Mouse (Mus musculus): Measurements from ENCODE around the gene Sh3d21.
A peak's percentile ranks its signal among the peaks of the same experiment; 100 is the strongest.

Sh3d21 gene

DNA sequence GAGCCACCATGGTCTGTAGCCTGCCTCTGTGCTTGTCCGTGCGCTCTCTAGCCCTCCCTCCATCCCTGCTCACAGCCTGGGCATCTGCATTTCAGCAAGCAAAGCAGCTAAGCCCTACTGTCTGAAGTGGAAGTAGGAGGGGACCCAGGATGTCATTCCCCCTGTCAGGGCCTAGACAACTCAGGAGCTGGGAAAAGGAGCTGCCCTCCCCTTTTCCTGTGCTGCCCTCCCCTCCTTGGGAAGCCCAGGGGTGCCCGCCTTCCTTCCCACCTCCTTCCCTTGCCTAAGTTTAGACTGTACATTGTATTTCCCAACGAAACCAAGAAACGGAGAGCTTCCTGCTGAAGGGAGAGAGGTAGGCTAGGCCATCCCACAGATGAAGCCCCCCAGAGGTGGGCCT is 22.3 kb downstream of the Sh3d21 start:
- no peak for DNase-seq

DNA sequence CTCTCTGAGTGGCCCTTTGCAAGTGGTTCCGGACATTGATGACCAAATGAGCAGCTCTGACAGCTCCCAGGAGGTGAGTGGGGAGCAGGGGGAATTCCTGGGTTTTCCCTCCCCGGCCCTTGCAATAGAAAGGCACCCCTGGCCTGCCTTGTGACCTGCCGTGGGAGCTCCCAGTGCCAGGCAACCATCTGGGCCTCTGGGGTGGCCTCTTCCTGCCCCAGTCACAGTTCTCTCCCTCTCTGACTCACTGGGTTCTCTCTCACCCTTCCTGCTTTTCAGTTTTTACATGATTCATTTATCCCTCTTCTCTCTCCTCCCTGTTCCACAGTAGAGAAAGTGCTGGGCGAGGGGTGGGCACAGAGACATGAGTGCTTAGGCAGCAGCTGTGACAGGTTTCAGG is 25.5 kb downstream of the Sh3d21 start:
- DNase-seq: no peak

DNA sequence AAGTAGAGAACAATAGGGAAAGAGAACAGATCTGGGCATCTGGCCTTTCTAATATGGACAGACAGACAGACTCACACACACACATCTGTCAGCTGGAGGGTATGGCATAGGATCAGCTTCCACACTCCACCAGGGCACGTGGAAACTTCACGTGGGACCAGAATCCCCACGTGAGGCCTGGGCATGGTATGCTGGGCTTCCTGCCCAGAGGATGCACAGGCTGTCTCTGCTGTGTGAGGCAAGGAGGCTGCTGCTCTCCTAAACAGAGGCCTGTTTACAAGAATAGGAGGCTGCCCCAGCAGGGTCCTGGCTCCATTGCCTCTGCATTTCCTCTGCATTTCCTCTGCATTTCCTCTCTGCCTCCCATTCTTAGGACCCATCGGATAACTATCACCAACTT is 28.7 kb downstream of the Sh3d21 start:
- DNase-seq: no peak

DNA sequence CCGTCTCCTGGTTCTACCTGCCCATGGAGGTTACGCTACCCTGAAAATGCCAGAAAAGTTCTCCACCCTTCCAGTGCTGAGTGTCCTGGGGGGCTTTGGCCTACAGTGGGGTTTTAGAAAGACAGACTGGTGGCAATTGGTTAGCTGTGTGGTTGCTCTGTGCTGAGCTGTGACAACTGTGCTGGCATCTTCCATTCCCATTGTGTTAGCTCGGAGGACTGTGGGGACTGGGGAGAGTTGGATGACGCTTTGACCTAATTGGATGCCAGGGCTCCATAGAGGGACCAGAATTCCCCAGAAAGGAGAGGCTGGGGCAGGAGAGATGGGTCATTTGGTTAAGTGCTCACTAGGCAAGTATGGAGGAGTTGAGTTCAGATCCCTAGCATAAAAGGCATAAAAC is 29.1 kb downstream of the Sh3d21 start:
- no peak for DNase-seq

DNA sequence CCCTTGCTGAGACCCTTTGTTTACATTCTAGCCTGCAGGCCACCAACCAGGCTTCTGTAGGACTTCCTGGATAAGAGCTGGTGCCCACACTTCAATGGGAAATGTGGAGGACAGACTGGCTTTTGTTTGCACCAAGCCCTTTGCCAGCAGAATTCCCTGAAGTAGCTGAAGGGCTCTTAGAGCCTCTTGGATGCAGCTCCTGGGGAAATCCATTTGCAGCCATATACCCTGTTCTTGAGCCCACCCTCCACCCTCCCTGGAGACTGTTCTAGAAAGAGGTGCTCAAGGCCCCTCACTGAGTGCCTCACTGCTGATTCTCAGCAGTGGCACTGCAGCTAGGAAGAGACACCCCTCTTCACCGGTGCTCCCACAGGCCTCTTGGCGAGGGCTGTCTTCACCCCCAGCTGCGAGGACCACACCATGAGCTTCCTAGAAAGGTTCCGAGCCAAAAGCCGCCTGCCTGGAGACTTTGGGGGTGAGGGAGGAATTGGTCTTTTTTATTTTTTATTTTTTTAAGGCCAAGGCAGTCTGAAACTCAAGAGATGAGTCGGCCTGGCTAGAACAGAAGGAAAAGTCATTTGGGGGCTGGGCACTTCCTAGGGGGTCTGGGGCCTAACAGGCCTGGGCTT is 30.5 kb downstream of the Sh3d21 start:
- no peak for DNase-seq

DNA sequence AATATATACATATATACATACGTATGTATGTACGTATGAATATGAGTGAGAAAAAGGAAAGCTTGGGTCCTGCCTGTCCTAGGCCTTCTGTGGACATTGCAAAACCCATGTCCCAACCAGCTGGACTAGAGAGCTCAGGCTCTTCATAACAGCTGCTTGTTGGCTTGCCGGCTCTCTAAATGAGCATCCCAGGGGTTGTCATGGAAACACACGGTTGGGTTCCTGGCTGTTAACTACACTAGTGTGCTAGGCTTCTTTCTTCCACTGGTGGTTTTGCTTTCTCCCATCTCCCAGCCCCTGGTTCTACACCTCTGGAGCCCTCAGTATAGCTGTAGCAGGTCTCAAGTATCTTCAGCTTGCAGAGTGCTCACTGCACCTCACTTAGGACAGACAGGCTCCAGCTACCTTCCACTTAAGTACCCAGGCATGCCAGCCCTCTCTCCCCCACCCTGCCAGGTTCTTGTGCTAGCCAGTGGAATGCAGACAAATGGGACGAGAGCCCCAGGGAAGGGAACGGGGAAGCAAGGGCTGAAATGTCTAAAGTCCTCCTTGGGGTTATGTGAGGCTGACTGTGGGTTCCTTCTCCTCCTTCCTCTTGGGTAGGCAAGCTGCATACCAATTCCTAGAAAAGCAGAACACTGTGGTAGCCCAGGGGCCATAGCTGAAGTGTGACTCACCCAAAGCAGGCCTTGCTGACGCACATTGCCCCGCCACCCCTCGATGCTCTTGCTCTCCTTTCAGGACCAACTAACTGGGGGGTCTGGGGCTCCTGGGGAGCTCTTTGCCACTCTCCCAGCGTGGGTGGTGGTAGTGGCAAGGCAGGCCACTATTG is 31.8 kb downstream of the Sh3d21 start:
- DNase-seq: peak; percentile 66

DNA sequence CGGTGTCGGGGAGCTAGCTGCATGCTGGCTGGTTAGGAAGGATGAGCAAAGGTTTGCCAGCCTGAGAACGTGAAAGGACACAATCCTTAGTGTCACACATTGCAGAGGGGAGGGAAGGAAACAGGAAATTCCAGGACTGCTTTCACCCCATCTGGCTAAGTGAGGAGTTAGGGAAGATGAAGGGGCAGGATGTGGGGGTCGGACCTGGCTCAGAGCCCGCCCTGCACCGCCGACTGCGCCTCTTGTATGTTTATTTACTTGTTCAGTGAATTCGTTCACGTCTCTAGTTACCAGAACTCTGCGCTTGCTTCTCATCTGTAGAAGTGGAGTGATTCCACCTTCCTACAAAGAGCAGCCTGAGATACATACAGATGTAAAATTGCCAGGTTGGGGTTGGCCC is 32.8 kb downstream of the Sh3d21 start:
- DNase-seq: peak; percentile 49

DNA sequence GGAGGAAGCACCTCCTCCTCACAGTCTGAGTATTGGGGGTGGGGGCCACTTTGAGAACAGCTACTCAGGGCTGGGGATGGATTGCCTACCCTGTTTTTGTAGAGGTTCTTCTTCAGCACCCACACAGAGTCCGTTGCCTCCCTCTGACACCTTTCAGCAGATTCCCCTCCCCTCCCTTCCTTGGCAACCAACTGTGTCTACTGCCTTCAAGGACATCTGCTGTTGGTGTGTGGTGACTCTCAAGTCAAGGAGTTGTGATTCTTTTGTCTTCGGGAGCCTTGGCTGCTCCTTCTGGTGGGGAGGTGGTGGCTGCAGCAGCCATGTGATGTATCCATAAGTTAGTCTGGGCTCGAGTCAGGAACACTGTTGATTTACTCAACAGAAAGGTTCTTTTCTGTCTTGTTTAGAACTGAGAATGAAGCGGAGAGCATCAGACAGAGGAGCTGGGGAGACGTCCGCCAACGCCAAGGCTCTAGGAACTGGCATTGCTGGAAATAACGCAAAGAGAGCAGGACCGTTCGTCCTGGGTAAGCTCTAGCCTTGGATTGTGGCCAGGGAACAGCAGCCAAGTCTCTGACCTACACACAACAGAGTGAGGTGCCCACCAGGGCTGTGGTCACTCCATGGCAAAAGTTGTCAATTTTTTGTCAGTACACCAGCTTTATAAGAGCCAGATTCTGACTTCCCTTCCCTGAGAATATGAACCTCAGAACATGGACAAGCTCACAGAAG is 39.8 kb downstream of the Sh3d21 start:
- no peak for DNase-seq

DNA sequence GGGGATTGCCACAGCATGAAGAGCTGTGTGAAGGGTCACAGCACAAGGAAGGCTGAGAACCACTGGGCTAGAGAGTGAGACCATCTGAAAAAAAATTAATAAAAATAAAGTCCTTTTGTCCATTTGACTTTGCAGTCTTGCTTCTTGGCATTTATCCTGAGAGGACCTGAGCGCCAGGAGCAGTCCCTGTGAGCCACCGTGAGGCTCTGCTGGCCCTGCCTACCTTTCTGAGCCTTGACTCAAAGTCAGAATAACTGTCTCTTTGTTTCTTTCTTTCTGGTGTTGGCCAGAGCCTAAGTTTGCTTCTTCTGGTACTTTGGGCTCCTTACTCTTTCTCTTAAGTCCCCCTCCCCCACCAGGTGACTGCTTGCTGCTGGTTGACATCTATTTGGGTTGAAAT is 42.8 kb downstream of the Sh3d21 start:
- no peak for DNase-seq

DNA sequence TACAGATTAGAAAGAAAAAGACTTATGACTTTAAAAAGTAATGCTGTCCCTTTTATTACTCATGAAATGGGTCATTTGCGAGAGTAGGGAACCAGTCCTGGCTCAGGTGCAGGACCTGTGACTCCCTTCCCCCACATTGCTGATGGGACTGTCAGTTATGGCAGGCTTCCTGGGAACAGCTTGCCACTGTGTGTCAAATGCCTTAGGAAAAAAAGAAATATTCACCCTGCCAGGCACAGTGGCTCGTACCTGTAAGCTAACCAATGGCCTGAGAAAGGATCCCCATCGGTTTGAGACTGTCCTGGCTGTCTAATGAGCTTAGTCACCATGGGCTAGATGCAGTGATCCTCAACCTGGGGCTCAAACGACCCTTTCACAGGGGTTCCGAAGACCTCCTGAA is 43.2 kb downstream of the Sh3d21 start:
- no peak for DNase-seq

DNA sequence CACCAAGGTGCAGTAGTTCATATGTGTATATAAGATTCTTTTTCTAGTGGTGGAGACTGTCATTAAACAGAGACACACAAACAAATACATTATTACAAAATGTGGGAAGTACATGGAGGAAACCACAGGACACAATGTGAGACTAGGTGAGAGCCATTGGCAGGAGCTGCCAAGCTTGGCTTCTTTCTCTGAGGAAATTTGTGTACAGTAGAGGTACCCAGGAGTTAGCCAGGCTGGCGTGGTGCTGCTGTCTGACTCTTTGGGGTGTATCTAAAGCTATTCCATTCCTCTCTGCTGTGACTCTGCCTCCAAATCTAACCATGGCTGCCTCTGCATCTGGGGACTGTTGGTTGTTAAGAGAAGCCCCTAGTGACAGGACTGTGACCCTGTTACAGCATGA is 44.2 kb downstream of the Sh3d21 start:
- DNase-seq: no peak

DNA sequence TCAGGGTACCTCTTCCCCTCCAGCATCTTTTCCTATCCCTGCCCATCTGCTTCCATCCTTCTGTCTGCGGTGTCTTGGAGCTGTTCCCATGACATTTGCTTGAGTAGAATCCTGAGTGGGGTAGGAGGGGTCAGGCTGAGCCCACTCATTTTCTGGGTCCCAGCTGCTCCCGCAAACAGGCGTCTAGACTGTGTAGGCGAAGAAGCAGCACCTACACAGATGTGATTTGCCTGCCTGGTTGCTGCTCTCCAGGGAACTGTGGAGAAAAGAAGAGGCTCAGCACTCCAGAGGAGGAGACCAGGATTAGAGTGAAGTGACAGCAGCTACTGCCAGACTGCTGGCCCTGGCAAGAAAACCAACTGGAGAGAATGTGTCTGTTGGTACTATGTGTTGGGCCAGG is 44.6 kb downstream of the Sh3d21 start:
- DNase-seq: no peak

DNA sequence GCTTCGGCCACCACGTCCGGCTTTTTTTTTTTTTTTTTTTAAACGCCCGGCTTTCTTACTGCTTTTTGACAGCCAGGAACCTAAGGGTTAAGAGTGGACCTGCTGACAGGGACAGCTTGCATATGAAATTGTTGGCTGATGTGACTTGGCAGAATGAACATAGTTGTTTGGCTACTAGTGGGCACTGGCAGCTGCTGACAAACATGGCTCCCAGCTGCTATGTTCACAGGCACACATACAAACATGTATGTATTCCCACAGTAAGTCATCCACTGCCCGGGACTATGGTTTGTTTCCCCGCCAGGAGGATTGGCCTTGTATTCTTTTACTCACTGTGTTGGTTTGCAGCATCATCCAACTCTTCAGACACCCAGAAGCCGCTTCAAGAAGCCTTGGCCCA is 46.2 kb downstream of the Sh3d21 start:
- no peak for DNase-seq

DNA sequence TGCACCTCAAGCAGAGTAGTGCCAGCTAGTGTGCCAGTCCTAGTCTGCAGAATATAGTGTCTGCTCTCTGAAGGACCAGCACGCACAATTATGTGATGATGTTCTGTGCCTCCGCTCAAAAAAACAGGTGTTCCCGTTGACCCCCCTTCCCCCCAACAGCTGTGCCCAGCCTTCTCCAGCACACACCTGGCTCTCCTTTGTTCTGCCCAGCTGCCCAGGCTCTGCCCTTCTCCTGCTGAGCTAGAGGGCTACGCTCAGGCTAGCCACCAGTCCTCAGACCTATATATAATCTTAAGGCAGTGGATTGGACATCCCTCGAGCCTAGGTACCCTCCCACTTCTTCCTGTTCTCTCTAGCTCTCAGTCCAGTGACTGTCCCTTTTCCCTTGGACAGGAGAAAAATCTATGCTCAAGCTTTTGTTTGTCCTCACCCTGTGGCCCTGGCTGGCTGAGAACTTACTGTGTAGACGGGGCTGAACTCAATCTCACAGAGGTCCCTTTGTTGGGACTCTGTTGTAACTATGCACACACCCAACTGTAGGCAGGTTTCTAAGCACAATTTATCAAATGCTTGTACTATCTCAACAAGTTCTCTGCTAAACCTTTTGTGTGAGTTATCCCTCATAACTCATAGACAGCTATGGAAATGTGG is 47.3 kb downstream of the Sh3d21 start:
- DNase-seq: no peak

DNA sequence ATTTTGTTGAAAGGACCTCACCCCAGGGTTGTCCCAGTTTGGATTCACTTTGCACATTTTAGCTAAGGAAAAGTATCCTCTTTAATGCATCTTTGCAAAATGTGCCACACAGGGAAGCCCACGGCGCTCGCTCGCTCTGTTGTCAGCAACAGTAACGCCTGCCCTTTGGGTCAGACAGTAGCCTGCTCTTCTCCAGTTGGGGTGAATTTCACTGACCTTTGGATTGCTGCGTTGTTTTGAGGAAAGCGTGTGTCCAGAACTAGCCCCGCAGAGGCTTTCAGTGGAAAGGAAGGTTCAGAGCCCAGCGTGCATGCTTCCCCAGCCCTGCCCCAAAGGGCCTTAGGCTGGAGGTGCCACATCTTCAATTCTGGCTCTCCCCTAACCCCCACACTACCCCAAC is 47.9 kb downstream of the Sh3d21 start:
- DNase-seq: no peak

DNA sequence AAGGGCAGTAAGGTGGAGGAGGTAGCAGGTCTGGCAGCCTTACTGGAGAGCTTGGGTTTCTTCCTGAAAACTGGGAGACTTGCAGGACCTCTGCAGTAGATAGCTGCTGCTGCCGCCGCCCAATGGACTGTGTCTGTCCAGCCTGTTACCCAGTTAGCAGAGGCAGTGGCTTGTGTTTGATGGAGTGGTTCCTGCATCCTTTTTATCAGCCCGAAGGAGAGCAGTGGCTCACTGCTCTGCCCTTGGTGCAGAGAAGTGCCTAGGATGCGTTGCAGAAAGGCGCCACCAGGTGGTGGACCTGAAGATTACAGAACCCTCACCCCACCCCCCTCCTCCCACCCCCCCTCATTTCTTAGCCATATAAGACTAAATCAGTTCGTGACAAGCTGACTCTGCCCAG is 49.3 kb downstream of the Sh3d21 start:
- DNase-seq: peak; percentile 56

DNA sequence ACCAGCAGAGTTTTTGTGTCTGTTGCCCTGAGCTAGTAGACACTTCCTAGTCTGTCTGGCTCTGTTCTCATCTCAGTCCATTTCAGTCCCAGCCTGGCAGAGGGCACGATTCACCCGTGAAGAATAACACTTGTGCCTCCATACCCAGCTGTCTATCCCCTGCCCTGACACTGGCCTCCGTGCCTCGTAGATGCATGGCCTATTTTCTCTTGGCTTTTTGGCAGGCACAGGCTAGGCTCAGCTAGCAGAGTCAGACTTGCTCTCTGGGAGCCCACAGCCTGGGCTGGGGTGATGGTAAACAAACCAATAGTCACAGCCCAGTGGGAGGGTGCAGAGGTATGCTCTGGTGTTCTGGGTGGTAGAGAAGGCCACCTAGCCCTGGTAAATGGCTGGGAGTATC is 50.0 kb downstream of the Sh3d21 start:
- DNase-seq: no peak

DNA sequence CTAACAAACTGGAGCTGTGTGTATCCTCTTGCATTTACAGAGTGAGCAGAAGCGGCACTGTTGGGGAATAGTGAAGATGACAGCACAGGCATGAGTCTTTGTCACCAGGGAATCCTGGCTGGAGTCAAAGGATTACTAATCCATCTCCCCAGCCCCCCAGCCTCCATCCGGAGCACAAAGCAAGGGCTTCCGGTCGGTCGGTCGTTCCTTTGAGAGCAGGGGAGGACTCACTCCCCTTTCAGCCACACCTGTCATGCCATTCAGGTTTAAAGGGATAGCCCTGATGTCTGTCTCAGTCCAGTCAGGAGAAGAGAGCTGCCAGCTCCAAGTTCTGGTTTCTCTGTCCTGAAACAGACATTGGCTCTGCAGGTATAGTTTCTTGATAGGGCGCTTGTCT is 52.1 kb downstream of the Sh3d21 start:
- no peak for DNase-seq

DNA sequence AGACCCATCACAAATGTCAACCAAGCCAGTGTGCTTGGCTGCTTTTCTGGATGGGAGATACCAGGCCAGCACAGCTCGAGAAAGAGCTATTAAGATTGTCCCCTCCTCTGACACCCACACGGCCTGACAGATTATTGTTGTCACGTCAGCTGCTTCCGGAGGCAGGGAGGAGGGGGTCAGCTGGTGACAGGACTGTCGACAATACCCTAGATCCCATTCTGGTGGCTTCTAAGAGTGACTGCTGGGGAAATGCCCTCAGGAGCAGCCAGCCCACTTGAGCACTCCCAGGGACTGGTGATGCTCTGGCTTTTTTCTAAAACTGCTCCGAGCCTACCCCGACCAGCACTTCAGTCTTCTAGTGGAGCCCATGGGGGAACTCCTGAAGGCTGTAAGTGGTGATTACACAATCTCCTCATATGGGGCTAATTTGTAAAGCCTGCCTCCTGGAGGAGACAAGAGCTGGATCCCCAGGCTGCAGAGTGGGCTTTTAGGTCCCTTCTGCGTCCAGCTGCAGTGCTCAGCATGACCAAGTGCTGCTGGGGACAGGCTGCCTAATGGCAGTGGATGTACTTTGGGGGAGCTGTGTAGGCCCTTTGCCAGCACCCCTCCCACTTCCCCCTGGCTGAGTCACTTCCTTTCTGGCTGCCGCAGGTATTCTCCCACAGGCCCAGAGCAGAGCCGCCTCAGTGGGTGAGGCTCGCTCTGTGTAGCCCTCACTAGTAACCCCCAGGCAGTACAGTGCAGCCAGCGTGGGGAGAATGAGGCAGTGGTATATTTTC is 52.7 kb downstream of the Sh3d21 start:
- peak; percentile 47 for DNase-seq

DNA sequence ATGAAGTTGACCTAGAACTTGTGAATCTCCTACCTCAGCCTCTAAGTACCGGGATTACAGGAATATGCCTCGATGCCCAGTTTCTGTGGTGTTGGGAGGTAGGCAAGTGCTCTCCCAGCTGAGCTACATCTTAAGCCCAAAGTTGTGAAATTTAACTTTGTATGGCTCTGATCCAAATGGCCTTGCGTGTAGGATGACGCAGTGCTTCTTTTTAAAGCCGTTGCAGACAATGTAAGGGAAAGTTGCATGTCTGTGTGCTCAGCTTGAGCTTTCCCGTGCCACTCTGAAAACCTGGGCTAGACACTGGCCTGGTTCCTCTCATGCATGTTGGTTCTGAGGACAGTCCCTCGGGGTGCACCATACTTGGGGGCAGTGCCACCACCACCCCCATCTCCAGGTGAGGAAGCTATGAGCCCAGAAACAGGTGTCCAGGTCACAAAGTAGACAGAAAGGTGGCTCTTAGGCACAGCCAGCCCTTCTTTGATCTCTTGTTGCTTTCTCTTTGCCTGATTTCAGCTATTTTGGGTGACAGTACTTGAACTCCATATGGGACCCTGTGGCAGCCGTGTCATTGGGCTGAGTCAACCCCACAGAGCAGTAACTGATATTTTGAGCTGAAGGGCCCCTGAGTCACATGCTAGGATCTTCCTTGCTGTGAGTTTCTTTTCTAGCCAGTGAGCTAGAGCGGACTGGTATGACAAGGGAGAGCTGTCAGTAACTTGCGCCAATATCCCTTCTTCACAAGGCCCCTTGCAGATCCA is 53.5 kb downstream of the Sh3d21 start:
- no peak for DNase-seq

DNA sequence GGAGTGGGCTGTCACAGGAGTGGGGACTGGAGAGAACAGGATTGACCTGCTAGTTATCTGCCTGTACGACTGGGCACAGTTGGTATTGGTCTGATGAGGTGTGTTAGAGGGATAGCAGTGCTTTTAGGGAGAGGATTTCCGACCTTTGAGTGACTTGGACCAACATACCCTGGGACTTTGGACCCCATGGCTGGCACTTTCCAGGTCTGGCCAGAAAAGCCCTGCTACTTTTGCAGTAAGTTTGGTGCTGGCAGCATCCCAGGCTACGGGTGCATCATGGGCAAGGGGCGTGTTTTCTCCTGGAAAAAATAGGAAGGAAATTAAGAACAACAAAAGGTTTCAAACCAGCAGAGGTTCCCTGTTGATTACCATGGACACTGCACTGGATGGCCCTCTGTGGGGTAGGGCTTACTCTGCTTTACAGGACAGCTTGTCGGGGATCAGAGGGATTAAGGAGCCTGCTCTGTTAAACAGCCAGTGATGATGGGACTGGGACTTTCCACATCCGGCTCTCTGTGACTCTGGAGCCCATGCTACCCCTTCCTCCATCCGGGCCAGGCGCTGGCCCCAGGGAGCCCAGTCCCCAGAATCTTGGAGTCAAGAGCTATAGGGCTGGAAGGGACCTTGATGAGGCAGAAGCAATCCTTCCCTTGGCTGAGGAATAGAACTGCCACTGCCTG is 55.1 kb downstream of the Sh3d21 start:
- DNase-seq: no peak
